Mouse (Mus musculus) adrenal gland, adult 8-10 months (tissue): Measurements from ENCODE around the gene Dock2. TPM values are rescaled to one million over a fixed set of nuclear protein-coding genes. Genes with fewer than 3 reads are reported as not detected.

ENCODE experiments used
- DNase-seq: peaks from one replicate; pipeline ENCODE4 v3.0.0; 2022
- total RNA-seq, 4 experiments: library from RNA; stranded (reverse); gene quantifications; 2 replicates each; pipeline ENCODE4 v1.2.4; 2022

Gene Dock2
- total RNA-seq, 4 experiments from 2014 or later, result 2.8 to 6.6 (median 4.8) TPM

GRCm38 (mm10) chr11:34769396-34769795 lies 14.3 kb downstream of the Dock2 start:
- DNase-seq, result no peak

- DNase-seq, result no peak
Observed at GRCm38 (mm10) chr11:34763739-34764361, 19.8 kb downstream of the Dock2 start.

- no peak for DNase-seq
Observed at GRCm38 (mm10) chr11:34762570-34763127, 21.0 kb downstream of the Dock2 start.

GRCm38 (mm10) chr11:34762125-34762524 lies 21.6 kb downstream of the Dock2 start:
- no peak for DNase-seq

- no peak for DNase-seq
Observed at GRCm38 (mm10) chr11:34759582-34759981, 24.1 kb downstream of the Dock2 start.

GRCm38 (mm10) chr11:34741081-34741480 lies 42.6 kb downstream of the Dock2 start:
- DNase-seq, result no peak

- DNase-seq, result no peak
Observed at GRCm38 (mm10) chr11:34739816-34740215, 43.9 kb downstream of the Dock2 start.

- no peak for DNase-seq
Observed at GRCm38 (mm10) chr11:34738945-34739344, 44.7 kb downstream of the Dock2 start.

GRCm38 (mm10) chr11:34737193-34737592 lies 46.5 kb downstream of the Dock2 start:
- no peak for DNase-seq

- no peak for DNase-seq
Observed at GRCm38 (mm10) chr11:34734033-34734432, 49.7 kb downstream of the Dock2 start.

GRCm38 (mm10) chr11:34727467-34727866 lies 56.2 kb downstream of the Dock2 start:
- no peak for DNase-seq

GRCm38 (mm10) chr11:34726699-34727347 lies 56.9 kb downstream of the Dock2 start:
- no peak for DNase-seq

- DNase-seq, result no peak
Observed at GRCm38 (mm10) chr11:34713360-34713759, 70.3 kb downstream of the Dock2 start.

- DNase-seq, result no peak
Observed at GRCm38 (mm10) chr11:34708278-34708677, 75.4 kb downstream of the Dock2 start.

GRCm38 (mm10) chr11:34707360-34707759 lies 76.3 kb downstream of the Dock2 start:
- no peak for DNase-seq

GRCm38 (mm10) chr11:34705108-34705446 lies 78.6 kb downstream of the Dock2 start:
- DNase-seq, result no peak

- DNase-seq, result no peak
Observed at GRCm38 (mm10) chr11:34704384-34705107, 79.1 kb downstream of the Dock2 start.

GRCm38 (mm10) chr11:34703851-34704250 lies 79.8 kb downstream of the Dock2 start:
- no peak for DNase-seq

- no peak for DNase-seq
Observed at GRCm38 (mm10) chr11:34681790-34682189, 101.9 kb downstream of the Dock2 start.

- DNase-seq, result no peak
Observed at GRCm38 (mm10) chr11:34544631-34545030, 239.1 kb downstream of the Dock2 start.

GRCm38 (mm10) chr11:34532131-34532530 lies 251.6 kb downstream of the Dock2 start:
- no peak for DNase-seq

- no peak for DNase-seq
Observed at GRCm38 (mm10) chr11:34530971-34531370, 252.7 kb downstream of the Dock2 start.

GRCm38 (mm10) chr11:34528006-34528405 lies 255.7 kb downstream of the Dock2 start:
- DNase-seq, result no peak
